Mouse (Mus musculus) midbrain, embryonic 12.5 days (tissue): ENCODE data around the gene Zfhx3. TPM values are rescaled to one million over a fixed set of nuclear protein-coding genes. Genes with fewer than 3 reads are reported as not detected.

ENCODE experiments used
- ATAC-seq: fragments of 200-750 bp; cut with Nextera tagmentation; 2 replicates; pipeline ENCODE4 v1.8.0; 2017; ENCODE audit warnings: low read depth, moderate TSS enrichment, moderate library complexity; ENCODE audit not compliant: low FRiP score
- H3K27ac ChIP-seq: fragments of 300-500 bp; sonication (generic); replicated peaks from 2 replicates; pipeline ENCODE4 v1.5.1; 2016; ENCODE audit warnings: mild to moderate bottlenecking
- H3K27me3 ChIP-seq: fragments of 300-500 bp; sonication (generic); 2 replicates; pipeline ENCODE4 v1.6.1; 2016; ENCODE audit warnings: mild to moderate bottlenecking
- H3K36me3 ChIP-seq: fragments of 300-500 bp; sonication (generic); 2 replicates; pipeline ENCODE4 v1.6.1; 2016
- H3K4me1 ChIP-seq: fragments of 300-500 bp; sonication (generic); 2 replicates; pipeline ENCODE4 v1.6.1; 2016
- H3K4me2 ChIP-seq: fragments of 300-500 bp; sonication (generic); replicated peaks from 2 replicates; pipeline ENCODE4 v1.6.1; 2016; ENCODE audit warnings: mild to moderate bottlenecking, moderate library complexity
- H3K4me3 ChIP-seq: fragments of 300-500 bp; sonication (generic); 2 replicates; pipeline ENCODE4 v1.5.1; 2016; ENCODE audit warnings: mild to moderate bottlenecking
- H3K9ac ChIP-seq: fragments of 300-500 bp; sonication (generic); replicated peaks from 2 replicates; pipeline ENCODE4 v1.6.1; 2016; ENCODE audit warnings: mild to moderate bottlenecking, moderate library complexity
- H3K9me3 ChIP-seq: fragments of 300-500 bp; sonication (generic); 2 replicates; pipeline ENCODE4 v1.6.1; 2016; ENCODE audit warnings: mild to moderate bottlenecking
- WGBS: fragments of 180-500 bp; shearing (Covaris S2); methylation state at CpG from one replicate; pipeline ENCODE4 v1.1.7; 2016; 5-methylcytosine and 5-hydroxymethylcytosine counted together
- polyA plus RNA-seq: library from polyadenylated mRNA; unstranded; fragments of >200 nt; fragmentation: Nextera tagmentation; extraction: Ambion mirVana; gene quantifications from 2 replicates; pipeline ENCODE4 v1.2.1, GENCODE M21; 2016

Gene Zfhx3
- polyA plus RNA-seq, 1 experiment from 2014 or later: 48.9 TPM

DNA sequence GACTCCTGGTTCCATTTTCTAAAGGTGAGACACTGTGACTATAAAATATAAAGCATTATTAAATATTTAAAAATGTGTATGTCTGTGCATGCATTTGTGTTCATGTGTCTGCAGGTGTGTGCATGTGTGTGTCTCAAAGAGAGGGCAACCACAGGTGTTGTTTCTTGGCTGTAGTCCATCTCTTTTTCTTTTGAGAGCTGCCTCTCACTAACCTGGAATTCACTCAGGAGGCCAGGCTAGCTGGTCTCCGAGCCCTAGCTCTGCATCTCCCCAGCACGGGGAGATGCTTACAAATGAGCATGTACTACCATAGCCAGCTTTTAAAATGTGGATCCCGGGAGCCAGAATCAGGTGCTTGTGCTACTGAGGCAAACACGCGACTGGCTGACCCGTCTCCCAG, 124.7 kb downstream of the Zfhx3 start:
- no peak for ATAC-seq
- Histone ChIP-seq H3K4me3 (no peak overlapping the region), H3K4me2 (no peak overlapping the region), H3K9ac (no peak overlapping the region), H3K36me3 (no peaks in the 10 kb centered on the region), H3K27me3 (peaks cover 6% of the 10 kb centered on the region; the same call in 1 of the 2 replicates), H3K4me1 (peaks cover 7% of the 10 kb centered on the region; the same call in 1 of the 2 replicates), H3K9me3 (no peaks in the 10 kb centered on the region), H3K27ac (no peak overlapping the region)
- WGBS: 88% methylated on average over 6 of the region's 6 CpGs

DNA sequence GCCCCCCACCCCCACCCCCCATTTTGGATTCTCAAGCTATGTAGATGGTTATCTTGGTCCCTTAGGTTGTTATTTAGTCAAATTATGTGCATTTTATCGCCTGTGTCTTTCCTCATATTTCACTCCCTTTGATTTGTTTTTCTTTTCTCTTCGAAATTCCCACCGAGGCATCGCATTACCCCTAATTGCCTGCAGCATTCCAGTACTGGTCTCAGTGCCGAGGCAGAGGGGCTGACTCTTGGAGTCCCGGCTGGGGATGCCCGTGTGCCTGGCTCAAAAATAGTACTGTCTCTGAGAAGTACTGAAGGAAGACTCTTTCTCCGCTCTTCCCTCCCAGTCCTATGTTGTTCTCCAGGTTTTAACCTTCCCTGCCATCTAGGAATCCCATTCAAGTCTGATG, 125.8 kb downstream of the Zfhx3 start:
- peaks cover 6% of the 10 kb centered on the region; the same call in 1 of the 2 replicates for H3K27me3 ChIP-seq
- H3K9me3 ChIP-seq: no peaks in the 10 kb centered on the region
- ATAC-seq: no peak
- no peak overlapping the region for H3K9ac ChIP-seq
- H3K4me2 ChIP-seq: no peak overlapping the region
- H3K36me3 ChIP-seq: no peaks in the 10 kb centered on the region
- no peak overlapping the region for H3K27ac ChIP-seq
- peaks cover 7% of the 10 kb centered on the region; the same call in 1 of the 2 replicates for H3K4me1 ChIP-seq
- WGBS: 56% methylated on average over 8 of the region's 8 CpGs
- H3K4me3 ChIP-seq: no peak overlapping the region

DNA sequence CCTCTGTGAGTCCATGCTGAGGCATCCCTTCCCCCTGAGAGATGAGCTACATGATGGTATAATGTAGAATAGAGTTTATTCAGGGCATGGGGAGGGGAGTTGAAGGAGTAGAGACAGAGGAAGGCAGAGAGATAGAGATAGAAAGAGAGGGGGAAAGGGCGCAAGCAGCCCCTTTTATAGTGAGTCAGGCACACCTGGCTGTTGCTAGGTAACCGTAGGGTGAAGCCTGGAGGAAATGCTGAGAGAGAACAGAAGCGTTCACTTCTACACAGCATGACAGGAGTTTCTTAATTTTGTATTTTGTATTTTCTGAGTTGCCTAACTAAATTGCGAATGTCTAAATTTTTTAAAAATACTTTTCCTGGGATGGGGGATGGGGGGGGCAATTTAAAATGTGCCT, 128.0 kb downstream of the Zfhx3 start:
- no peaks in the 10 kb centered on the region for H3K36me3 ChIP-seq
- 81% methylated on average over 4 of the region's 4 CpGs for WGBS
- no peak overlapping the region for H3K9ac ChIP-seq
- H3K4me2 ChIP-seq: no peak overlapping the region
- H3K4me3 ChIP-seq: no peak overlapping the region
- no peak overlapping the region for H3K27ac ChIP-seq
- H3K27me3 ChIP-seq: peaks cover 6% of the 10 kb centered on the region; the same call in 1 of the 2 replicates
- no peaks in the 10 kb centered on the region for H3K9me3 ChIP-seq
- no peak for ATAC-seq
- peaks cover 7% of the 10 kb centered on the region; the same call in 1 of the 2 replicates for H3K4me1 ChIP-seq

DNA sequence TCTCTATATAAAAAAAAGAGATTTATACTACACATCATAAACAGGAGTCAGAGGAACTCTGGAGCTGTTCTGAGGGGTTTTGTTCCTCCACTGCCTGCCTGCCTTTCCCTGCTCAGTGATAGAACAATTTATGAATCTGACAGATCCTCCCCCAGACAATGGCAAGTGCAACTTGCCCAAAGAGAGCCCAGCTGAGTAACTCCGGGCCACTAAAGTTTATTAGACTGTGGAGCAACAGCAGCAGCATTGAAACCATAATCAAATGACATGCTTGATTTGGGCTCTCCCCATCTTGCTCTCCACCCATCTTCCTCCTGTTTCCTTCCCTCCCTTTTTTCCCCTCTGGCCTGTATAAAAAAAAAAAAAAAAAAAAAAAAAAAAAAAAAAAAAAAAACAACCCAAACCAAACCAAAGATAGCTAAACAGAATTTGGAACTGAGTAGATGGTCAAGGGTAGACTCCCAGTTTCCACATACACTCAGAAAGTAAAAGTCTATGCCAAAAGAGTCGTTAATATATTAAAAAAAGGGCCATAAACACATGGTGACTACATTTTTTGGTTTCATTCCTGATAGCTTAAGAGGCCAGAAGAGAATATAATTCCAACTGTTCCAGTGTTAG, 129.8 kb downstream of the Zfhx3 start:
- no peak overlapping the region for H3K9ac ChIP-seq
- H3K36me3 ChIP-seq: no peaks in the 10 kb centered on the region
- no peak for ATAC-seq
- no peak overlapping the region for H3K4me2 ChIP-seq
- H3K4me3 ChIP-seq: no peak overlapping the region
- peaks cover 7% of the 10 kb centered on the region; the same call in 1 of the 2 replicates for H3K4me1 ChIP-seq
- no peak overlapping the region for H3K27ac ChIP-seq
- no peaks in the 10 kb centered on the region for H3K9me3 ChIP-seq
- 70% methylated on average over 2 of the region's 2 CpGs for WGBS
- H3K27me3 ChIP-seq: peaks cover 6% of the 10 kb centered on the region; the same call in 1 of the 2 replicates

DNA sequence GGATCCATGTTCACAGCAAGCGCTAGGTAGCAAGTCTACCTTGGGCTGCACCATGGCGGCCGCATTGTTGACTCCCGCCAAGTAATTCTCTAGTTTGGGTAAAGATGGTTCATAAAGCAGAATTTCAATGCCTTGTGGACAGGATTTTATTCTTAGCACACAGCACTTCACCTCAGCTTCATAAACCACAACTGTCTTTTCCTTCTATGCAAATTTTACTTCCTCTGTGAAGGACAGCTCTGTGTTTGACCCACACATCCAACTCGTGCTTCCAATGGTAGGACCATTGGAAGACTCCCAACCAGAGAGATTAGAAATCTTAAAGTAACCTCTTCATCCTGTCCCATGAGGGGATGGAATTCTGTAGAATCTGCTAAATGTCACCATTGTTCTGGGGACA, 130.4 kb downstream of the Zfhx3 start:
- Histone ChIP-seq H3K4me2 (no peak overlapping the region), H3K9me3 (no peaks in the 10 kb centered on the region), H3K27ac (no peak overlapping the region), H3K27me3 (peaks cover 6% of the 10 kb centered on the region; the same call in 1 of the 2 replicates), H3K4me3 (no peak overlapping the region), H3K36me3 (no peaks in the 10 kb centered on the region), H3K9ac (no peak overlapping the region), H3K4me1 (peaks cover 7% of the 10 kb centered on the region; the same call in 1 of the 2 replicates)
- 92% methylated on average over 5 of the region's 5 CpGs for WGBS
- ATAC-seq: no peak

DNA sequence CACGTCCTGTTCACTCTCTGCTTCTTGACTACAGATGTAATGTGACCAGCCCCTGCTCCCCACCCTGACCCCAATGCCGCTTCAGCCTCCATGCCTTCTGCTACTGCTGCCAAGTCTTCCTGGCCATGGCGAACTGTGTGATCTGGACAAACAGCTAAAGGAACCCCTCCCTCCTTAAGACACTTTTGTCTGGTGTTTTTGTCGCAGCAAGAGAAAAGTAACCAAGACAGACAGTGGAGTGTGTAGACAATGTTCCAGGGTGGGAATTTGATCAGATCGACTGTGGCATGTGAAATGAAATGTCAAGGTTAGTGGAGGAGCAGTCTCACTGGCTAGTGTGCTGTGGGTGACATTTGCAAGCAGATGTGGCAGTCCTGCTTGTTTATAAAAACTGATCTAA, 132.7 kb downstream of the Zfhx3 start:
- Histone ChIP-seq H3K9ac (no peak overlapping the region), H3K27me3 (no peaks in the 10 kb centered on the region), H3K9me3 (no peaks in the 10 kb centered on the region), H3K4me1 (no peaks in the 10 kb centered on the region), H3K4me2 (no peak overlapping the region), H3K4me3 (no peak overlapping the region), H3K36me3 (no peaks in the 10 kb centered on the region), H3K27ac (no peak overlapping the region)
- WGBS: 81% methylated on average over 5 of the region's 5 CpGs
- ATAC-seq: no peak

DNA sequence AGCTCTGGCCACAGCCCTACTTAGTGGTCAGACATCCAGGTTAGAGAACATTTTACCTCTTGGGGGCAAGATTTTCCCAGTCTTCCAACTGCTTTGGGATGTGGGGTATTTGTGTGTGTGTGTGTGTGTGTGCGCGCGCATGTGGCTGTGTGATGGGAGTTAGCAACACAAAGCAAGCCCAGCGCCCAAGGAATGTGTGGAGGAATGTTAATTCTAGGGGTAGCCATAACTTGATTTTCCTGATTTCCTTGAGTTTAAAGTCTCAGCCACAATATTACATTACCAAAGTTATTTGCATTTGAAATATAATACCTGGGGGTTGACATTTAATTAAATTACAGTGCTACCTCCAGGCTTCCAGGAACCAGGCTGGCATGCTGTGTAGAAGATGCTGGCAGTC, 136.3 kb downstream of the Zfhx3 start:
- no peak overlapping the region for H3K4me2 ChIP-seq
- H3K4me3 ChIP-seq: no peak overlapping the region
- H3K4me1 ChIP-seq: no peaks in the 10 kb centered on the region
- H3K36me3 ChIP-seq: no peaks in the 10 kb centered on the region
- H3K9ac ChIP-seq: no peak overlapping the region
- H3K27ac ChIP-seq: no peak overlapping the region
- ATAC-seq: no peak
- H3K27me3 ChIP-seq: no peaks in the 10 kb centered on the region
- no peaks in the 10 kb centered on the region for H3K9me3 ChIP-seq
- WGBS: 93% methylated on average over 4 of the region's 4 CpGs

DNA sequence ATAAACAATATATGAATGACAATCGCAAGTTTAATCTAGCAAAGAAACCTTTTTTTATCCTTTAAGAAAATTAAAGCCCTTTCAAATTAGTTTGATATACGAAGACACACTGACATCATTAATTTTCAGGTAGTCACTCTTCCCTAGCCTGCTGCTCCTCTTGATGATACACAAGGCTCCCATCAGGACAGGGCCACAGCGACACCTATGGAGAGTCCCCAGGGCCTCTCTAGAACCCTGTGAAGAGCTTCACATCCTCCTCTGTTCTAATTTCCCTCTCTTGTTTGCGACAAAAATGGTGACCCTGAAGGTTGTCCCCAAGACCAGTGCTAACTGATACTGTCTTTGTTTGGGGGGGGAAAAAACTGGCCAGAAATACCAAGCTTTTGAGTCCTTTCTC, 144.5 kb downstream of the Zfhx3 start:
- WGBS: 59% methylated on average over 4 of the region's 4 CpGs
- H3K36me3 ChIP-seq: no peaks in the 10 kb centered on the region
- H3K4me1 ChIP-seq: no peaks in the 10 kb centered on the region
- H3K9ac ChIP-seq: no peak overlapping the region
- no peaks in the 10 kb centered on the region for H3K9me3 ChIP-seq
- no peak overlapping the region for H3K4me3 ChIP-seq
- no peak overlapping the region for H3K27ac ChIP-seq
- H3K4me2 ChIP-seq: no peak overlapping the region
- ATAC-seq: no peak
- no peaks in the 10 kb centered on the region for H3K27me3 ChIP-seq

DNA sequence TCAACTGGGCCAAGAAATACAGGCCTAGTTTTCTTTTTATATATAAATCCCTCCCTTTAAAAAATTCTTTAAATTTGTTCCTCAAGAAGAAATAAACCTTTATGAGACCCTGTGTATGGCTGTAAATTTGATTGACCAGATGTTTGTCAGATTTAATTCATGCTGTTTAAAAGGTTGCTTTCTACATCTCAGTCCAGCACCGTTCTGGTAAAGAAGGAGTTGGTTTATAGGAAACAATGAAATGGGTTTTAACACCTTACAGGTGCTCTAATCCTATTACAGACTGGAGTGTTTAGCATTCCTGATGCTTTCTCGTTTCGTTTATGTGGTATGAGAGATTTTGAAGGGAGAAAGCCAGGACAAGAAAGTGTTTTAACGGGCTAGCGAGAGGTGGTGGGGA, 147.2 kb downstream of the Zfhx3 start:
- no peak overlapping the region for H3K4me3 ChIP-seq
- H3K27me3 ChIP-seq: no peaks in the 10 kb centered on the region
- H3K9ac ChIP-seq: no peak overlapping the region
- no peaks in the 10 kb centered on the region for H3K4me1 ChIP-seq
- H3K36me3 ChIP-seq: no peaks in the 10 kb centered on the region
- H3K9me3 ChIP-seq: no peaks in the 10 kb centered on the region
- 65% methylated on average over 5 of the region's 5 CpGs for WGBS
- ATAC-seq: no peak
- no peak overlapping the region for H3K27ac ChIP-seq
- H3K4me2 ChIP-seq: no peak overlapping the region

DNA sequence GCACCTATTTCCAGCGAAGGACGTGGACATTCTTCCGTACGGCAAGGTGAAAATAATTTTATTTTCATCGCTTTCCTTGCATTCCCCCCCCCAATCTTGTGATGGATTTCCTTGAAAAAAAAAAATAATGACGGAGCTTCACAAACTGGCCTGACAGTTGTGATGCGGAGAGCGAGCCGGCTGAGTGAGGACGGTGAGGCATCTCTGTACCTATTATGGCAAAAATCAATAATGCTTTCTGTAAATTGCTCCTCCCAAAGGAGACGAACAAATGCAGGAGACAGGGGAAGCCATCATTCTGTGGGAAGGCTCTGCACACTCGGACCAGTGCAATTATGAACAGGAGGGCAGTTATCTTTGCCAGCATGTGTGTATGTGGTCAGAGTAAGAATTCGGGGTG, 156.2 kb downstream of the Zfhx3 start:
- Histone ChIP-seq H3K27me3 (peaks cover 8% of the 10 kb centered on the region), H3K4me2 (no peak overlapping the region), H3K36me3 (no peaks in the 10 kb centered on the region), H3K4me1 (peaks cover 24% of the 10 kb centered on the region), H3K4me3 (no peak overlapping the region), H3K9me3 (no peaks in the 10 kb centered on the region), H3K27ac (peak overlapping the region; percentile 60), H3K9ac (no peak overlapping the region)
- WGBS: 81% methylated on average over 13 of the region's 13 CpGs
- ATAC-seq: no peak

DNA sequence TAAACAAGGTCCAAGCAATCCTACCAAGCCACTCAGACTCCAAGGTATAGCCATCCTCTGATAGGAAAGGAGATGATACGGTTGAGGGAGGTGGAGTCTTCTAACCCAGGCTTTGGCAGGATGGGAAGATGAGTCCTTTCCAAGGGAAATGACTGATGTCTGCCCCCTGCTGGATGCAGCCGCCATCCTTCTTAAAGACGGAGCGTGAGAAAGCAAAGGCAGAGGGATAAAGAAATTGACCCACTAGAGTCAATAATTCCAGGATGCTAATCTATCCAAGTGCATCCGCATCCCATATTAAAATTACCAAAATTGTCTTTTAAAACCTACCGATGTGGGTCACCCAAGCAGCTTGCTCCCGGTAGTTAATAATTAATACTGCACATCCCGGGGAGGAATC, 158.7 kb downstream of the Zfhx3 start:
- Histone ChIP-seq H3K4me1 (peaks cover 41% of the 10 kb centered on the region), H3K27ac (peak overlapping the region; percentile 61; the same call in 1 of the 2 replicates), H3K4me2 (peak overlapping the region; percentile 27), H3K4me3 (no peak overlapping the region), H3K36me3 (no peaks in the 10 kb centered on the region), H3K9ac (no peak overlapping the region), H3K27me3 (peaks cover 12% of the 10 kb centered on the region), H3K9me3 (no peaks in the 10 kb centered on the region)
- ATAC-seq: no peak
- 62% methylated on average over 8 of the region's 8 CpGs for WGBS

DNA sequence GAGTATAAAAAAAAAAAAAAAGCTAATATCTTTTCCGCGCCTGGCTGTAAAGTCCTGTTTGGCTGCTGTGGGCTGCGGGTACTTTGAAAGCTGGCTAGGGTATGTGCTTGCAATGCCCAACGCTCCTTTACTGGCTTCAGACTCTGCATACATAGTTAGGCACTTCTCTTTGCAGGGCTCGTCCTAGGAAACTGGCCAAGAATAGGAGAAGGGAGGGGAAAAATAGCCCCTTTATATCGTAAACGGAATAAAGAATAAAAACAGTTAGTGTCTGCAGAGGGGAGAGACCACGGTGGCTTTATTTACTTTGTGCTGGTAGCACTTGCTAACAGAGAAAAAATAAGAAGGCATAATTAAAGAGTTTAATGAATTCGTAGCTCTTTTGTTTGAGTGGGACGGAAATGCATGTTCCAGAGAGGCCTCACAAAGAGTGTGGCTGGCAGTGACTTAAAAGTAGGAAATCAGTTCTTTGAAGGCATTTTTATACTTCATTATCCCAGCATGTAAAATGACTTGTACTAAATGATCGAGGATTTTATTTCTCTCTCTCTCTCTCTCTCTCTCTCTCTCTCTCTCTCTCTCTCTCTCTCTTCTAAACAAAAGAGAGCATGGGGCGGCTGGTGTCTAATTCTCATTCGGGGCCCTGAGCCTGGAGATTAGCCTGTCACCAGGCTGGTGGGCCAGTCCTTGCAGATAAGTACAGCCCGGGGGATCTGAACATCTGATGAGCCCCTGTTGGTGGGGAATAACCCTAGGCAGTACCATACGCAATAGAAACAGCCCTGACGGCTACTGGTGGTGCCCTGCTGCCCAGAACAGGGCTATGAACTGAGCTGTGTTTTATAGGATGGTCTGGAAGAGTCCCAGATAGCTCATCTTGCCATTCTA, 159.8 kb downstream of the Zfhx3 start:
- peaks cover 41% of the 10 kb centered on the region for H3K4me1 ChIP-seq
- H3K27me3 ChIP-seq: peaks cover 12% of the 10 kb centered on the region
- 17% methylated on average over 16 of the region's 16 CpGs for WGBS
- H3K9ac ChIP-seq: 0 out of 2 replicates have a peak overlapping the region, but pooled peaks have one; percentile 34
- peak overlapping the region; percentile 61 for H3K27ac ChIP-seq
- H3K36me3 ChIP-seq: no peaks in the 10 kb centered on the region
- peak; percentile 73 for ATAC-seq
- H3K9me3 ChIP-seq: no peaks in the 10 kb centered on the region
- H3K4me3 ChIP-seq: no peak overlapping the region
- peak overlapping the region; percentile 27 for H3K4me2 ChIP-seq
